Mouse (Mus musculus) heart, adult 8-10 months (tissue): ENCODE results near the gene Ppp1r3e. TPM values are rescaled to one million over a fixed set of nuclear protein-coding genes. Genes with fewer than 3 reads are reported as not detected.

ENCODE experiments used
- DNase-seq: peaks from one replicate; pipeline ENCODE4 v3.0.0; 2022; ENCODE audit warnings: low spot score
- total RNA-seq, 4 experiments: library from RNA; stranded (reverse); gene quantifications; 2 replicates each; pipeline ENCODE4 v1.2.4; 2022

Ppp1r3e gene
- total RNA-seq, 4 experiments from 2014 or later: 2.9 to 4.2 (median 3.3) TPM

- peak; percentile 75 for DNase-seq
Measured at GRCm38 (mm10) chr14:54883154-54884021, 6.0 kb upstream of the Ppp1r3e start, which contains the start of the genes Bcl2l2 and Gm20521. Gene Bcl2l2 (plus strand): TSS chr14:54883377. Gene Gm20521 (plus strand): TSS chr14:54883441.

GRCm38 (mm10) chr14:54876539-54877047 is 757 bp downstream of the Ppp1r3e start:
- DNase-seq: peak; percentile 81

GRCm38 (mm10) chr14:54875844-54876538 is 1.4 kb downstream of the Ppp1r3e start:
- no peak for DNase-seq

GRCm38 (mm10) chr14:54874165-54874564 is 3.2 kb downstream of the Ppp1r3e start:
- DNase-seq: no peak

- DNase-seq: no peak
Measured at GRCm38 (mm10) chr14:54870861-54871260, 6.5 kb downstream of the Ppp1r3e start, which contains the start of gene Homez. Gene Homez (minus strand): TSS chr14:54870961.

GRCm38 (mm10) chr14:54868026-54868425 is 9.3 kb downstream of the Ppp1r3e start:
- DNase-seq: no peak

GRCm38 (mm10) chr14:54866936-54867335 is 10.4 kb downstream of the Ppp1r3e start:
- no peak for DNase-seq

- DNase-seq: no peak
Measured at GRCm38 (mm10) chr14:54866268-54866667, 11.1 kb downstream of the Ppp1r3e start.

- DNase-seq: no peak
Measured at GRCm38 (mm10) chr14:54865626-54866025, 11.7 kb downstream of the Ppp1r3e start.

- DNase-seq: no peak
Measured at GRCm38 (mm10) chr14:54864313-54865036, 12.9 kb downstream of the Ppp1r3e start.

GRCm38 (mm10) chr14:54863501-54864312 is 13.6 kb downstream of the Ppp1r3e start:
- DNase-seq: peak; percentile 92

- DNase-seq: peak; percentile 48
Measured at GRCm38 (mm10) chr14:54860511-54860910, 16.8 kb downstream of the Ppp1r3e start.

GRCm38 (mm10) chr14:54857891-54858290 is 19.5 kb downstream of the Ppp1r3e start:
- DNase-seq: no peak

- no peak for DNase-seq
Measured at GRCm38 (mm10) chr14:54856703-54857102, 20.6 kb downstream of the Ppp1r3e start.

- DNase-seq: no peak
Measured at GRCm38 (mm10) chr14:54855726-54856125, 21.6 kb downstream of the Ppp1r3e start.

- peak; percentile 9 for DNase-seq
Measured at GRCm38 (mm10) chr14:54843461-54843860, 33.9 kb downstream of the Ppp1r3e start.

GRCm38 (mm10) chr14:54823716-54824115 is 53.6 kb downstream of the Ppp1r3e start:
- DNase-seq: no peak
